Mouse (Mus musculus) gastrocnemius, postnatal 36 days (tissue): ENCODE results near the gene Ninl. TPM values are rescaled to one million over a fixed set of nuclear protein-coding genes. Genes with fewer than 3 reads are reported as not detected.

Experiments used
- DNase-seq, 2 experiments: peaks; one replicate each; pipeline ENCODE4 v3.0.0; 2022
- intact Hi-C: fragments of 180-260 bp; cut with DNase I; formaldehyde crosslinking; loops from one replicate; pipeline ENCODE4 v1.15.1; 2025
- long read RNA-seq, 2 experiments: library from polyadenylated mRNA; stranded (forward); transcript quantifications; one replicate each; pipeline ENCODE4 v2.0.0; 2021
- total RNA-seq, 2 experiments: library from RNA; stranded (reverse); gene quantifications; 2 replicates each; pipeline ENCODE4 v1.2.3; 2021

Gene Ninl
- under 1 TPM; 0.26 to 0.47 TPM for total RNA-seq
- long read RNA-seq, experiment 1 = 0 reads
- long read RNA-seq, experiment 2, partial matches to known transcripts = 0 of 1 reads
- long read RNA-seq, experiment 2, other reads (novel, unspliced or antisense) = 1 of 1 reads

GRCm38 (mm10) chr2:151039232-151039695, at the start of gene Ninl, which contains the start of gene Nanp:
Gene Ninl (minus strand): TSS chr2:151039382.
Gene Nanp (minus strand): TSS chr2:151039398.
- intact Hi-C loops = no loop called here
- peak; percentile 87 to 91 for DNase-seq

GRCm38 (mm10) chr2:151056637-151057036, 17.5 kb upstream of the Ninl start:
- intact Hi-C loops = no loop called here
- DNase-seq = no peak

GRCm38 (mm10) chr2:151040411-151040810, 1.2 kb upstream of the Ninl start:
- intact Hi-C loops = no loop called here
- no peak for DNase-seq

GRCm38 (mm10) chr2:151039726-151040125, 544 bp upstream of the Ninl start:
- no peak for DNase-seq
- intact Hi-C loops = no loop called here

GRCm38 (mm10) chr2:151038811-151039222, 365 bp downstream of the Ninl start:
- DNase-seq = no peak
- intact Hi-C loops = no loop called here

GRCm38 (mm10) chr2:151037876-151038552, 1.2 kb downstream of the Ninl start:
- DNase-seq = no peak
- intact Hi-C loops = no loop called here

GRCm38 (mm10) chr2:151037292-151037691, 1.9 kb downstream of the Ninl start:
- DNase-seq = no peak
- intact Hi-C loops = no loop called here

GRCm38 (mm10) chr2:151036721-151037120, 2.5 kb downstream of the Ninl start:
- intact Hi-C loops = no loop called here
- no peak for DNase-seq

GRCm38 (mm10) chr2:151034435-151034834, 4.7 kb downstream of the Ninl start:
- DNase-seq = no peak
- intact Hi-C loops = no loop called here

- DNase-seq = no peak
- intact Hi-C loops = no loop called here
Observed at GRCm38 (mm10) chr2:151021158-151021557, 18.0 kb downstream of the Ninl start.

- no peak for DNase-seq
- intact Hi-C loops = no loop called here
Observed at GRCm38 (mm10) chr2:151015316-151015715, 23.9 kb downstream of the Ninl start.

GRCm38 (mm10) chr2:151011273-151011672, 27.9 kb downstream of the Ninl start:
- no peak for DNase-seq
- intact Hi-C loops = no loop called here

- intact Hi-C loops = loop anchor here (10.0 kb wide), 1 partner anchor 395 kb away; no protein-coding TSS in a partner anchor
- DNase-seq = no peak
Observed at GRCm38 (mm10) chr2:151009515-151010085, 29.6 kb downstream of the Ninl start.

GRCm38 (mm10) chr2:151008939-151009509, 30.2 kb downstream of the Ninl start:
- intact Hi-C loops = loop anchor here (10.0 kb wide), 1 partner anchor 394 kb away; no protein-coding TSS in a partner anchor
- peak in 1 of 2 experiments; percentile 19 for DNase-seq

- intact Hi-C loops = loop anchor here (10.0 kb wide), 1 partner anchor 394 kb away; no protein-coding TSS in a partner anchor
- no peak for DNase-seq
Observed at GRCm38 (mm10) chr2:151008517-151008932, 30.7 kb downstream of the Ninl start.

GRCm38 (mm10) chr2:151008006-151008405, 31.2 kb downstream of the Ninl start:
- DNase-seq = no peak
- intact Hi-C loops = loop anchor here (10.0 kb wide), 1 partner anchor 393 kb away; no protein-coding TSS in a partner anchor

GRCm38 (mm10) chr2:151006281-151006945, 32.8 kb downstream of the Ninl start:
- intact Hi-C loops = loop anchor here (10.0 kb wide), 1 partner anchor 392 kb away; no protein-coding TSS in a partner anchor

GRCm38 (mm10) chr2:151004390-151004789, 34.8 kb downstream of the Ninl start:
- intact Hi-C loops = loop anchor here (5.0 to 10.0 kb wide), 2 partner anchors 202 to 390 kb away; no protein-coding TSS in a partner anchor
- no peak for DNase-seq

More at GRCm38 (mm10) chr2:151006281-151006945, 32.8 kb downstream of the Ninl start:
- no peak for DNase-seq

GRCm38 (mm10) chr2:151003796-151004195, 35.4 kb downstream of the Ninl start:
- no peak for DNase-seq
- intact Hi-C loops = loop anchor here (5.0 to 10.0 kb wide), 2 partner anchors 201 to 389 kb away; no protein-coding TSS in a partner anchor

GRCm38 (mm10) chr2:151001619-151002175, 37.5 kb downstream of the Ninl start:
- intact Hi-C loops = loop anchor here (5.0 to 10.0 kb wide), 2 partner anchors 199 to 387 kb away; no protein-coding TSS in a partner anchor
- DNase-seq = no peak
